Mouse (Mus musculus): ENCODE data around the gene Prss56. TPM values are rescaled to one million over a fixed set of nuclear protein-coding genes. Genes with fewer than 3 reads are reported as not detected.

Prss56 gene
- total RNA-seq, 1 experiment from 2014 or later, result not detected

- ATAC-seq (ENCODE audit: extremely low read depth, insufficient number of reproducible peaks, low FRiP score, poor library complexity, severe bottlenecking), result no peak
These were observed 1.1 kb downstream of the Prss56 start for GRCm38 (mm10) chr1:87183998-87184750.

- ATAC-seq (ENCODE audit: extremely low read depth, insufficient number of reproducible peaks, low FRiP score, poor library complexity, severe bottlenecking), result no peak
These were observed 1.6 kb downstream of the Prss56 start for GRCm38 (mm10) chr1:87184751-87185139.

GRCm38 (mm10) chr1:87185526-87185925, 2.4 kb downstream of the Prss56 start:
- ATAC-seq (ENCODE audit: extremely low read depth, insufficient number of reproducible peaks, low FRiP score, poor library complexity, severe bottlenecking), result no peak

- no peak for ATAC-seq (ENCODE audit: extremely low read depth, insufficient number of reproducible peaks, low FRiP score, poor library complexity, severe bottlenecking)
These were observed 3.3 kb downstream of the Prss56 start for GRCm38 (mm10) chr1:87186261-87187036.

GRCm38 (mm10) chr1:87187037-87187355, 3.9 kb downstream of the Prss56 start:
- ATAC-seq (ENCODE audit: extremely low read depth, insufficient number of reproducible peaks, low FRiP score, poor library complexity, severe bottlenecking), result peak; percentile 36; the same call in 1 of the 2 replicates

GRCm38 (mm10) chr1:87190429-87190828, 7.3 kb downstream of the Prss56 start, which contains the start of gene Chrnd:
Chrnd (plus strand) TSS chr1:87190607.
- ATAC-seq (ENCODE audit: extremely low read depth, insufficient number of reproducible peaks, low FRiP score, poor library complexity, severe bottlenecking), result no peak

GRCm38 (mm10) chr1:87197296-87197695, 14.2 kb downstream of the Prss56 start:
- no peak for ATAC-seq (ENCODE audit: extremely low read depth, insufficient number of reproducible peaks, low FRiP score, poor library complexity, severe bottlenecking)

- no peak for ATAC-seq (ENCODE audit: extremely low read depth, insufficient number of reproducible peaks, low FRiP score, poor library complexity, severe bottlenecking)
These were observed 15.3 kb downstream of the Prss56 start for GRCm38 (mm10) chr1:87198119-87199065.

- no peak for ATAC-seq (ENCODE audit: extremely low read depth, insufficient number of reproducible peaks, low FRiP score, poor library complexity, severe bottlenecking)
These were observed 17.7 kb downstream of the Prss56 start for GRCm38 (mm10) chr1:87200811-87201210.

- ATAC-seq (ENCODE audit: extremely low read depth, insufficient number of reproducible peaks, low FRiP score, poor library complexity, severe bottlenecking), result no peak
These were observed 18.7 kb downstream of the Prss56 start for GRCm38 (mm10) chr1:87201848-87202247.

- no peak for ATAC-seq (ENCODE audit: extremely low read depth, insufficient number of reproducible peaks, low FRiP score, poor library complexity, severe bottlenecking)
These were observed 20.7 kb downstream of the Prss56 start for GRCm38 (mm10) chr1:87203779-87204178.

- ATAC-seq (ENCODE audit: extremely low read depth, insufficient number of reproducible peaks, low FRiP score, poor library complexity, severe bottlenecking), result no peak
These were observed 21.4 kb downstream of the Prss56 start, which contains the start of gene Chrng for GRCm38 (mm10) chr1:87204465-87204864. Chrng (plus strand) TSS chr1:87204657.

GRCm38 (mm10) chr1:87205038-87205437, 21.9 kb downstream of the Prss56 start:
- no peak for ATAC-seq (ENCODE audit: extremely low read depth, insufficient number of reproducible peaks, low FRiP score, poor library complexity, severe bottlenecking)

GRCm38 (mm10) chr1:87205502-87205901, 22.4 kb downstream of the Prss56 start:
- ATAC-seq (ENCODE audit: extremely low read depth, insufficient number of reproducible peaks, low FRiP score, poor library complexity, severe bottlenecking), result no peak

- 0 out of 2 replicates have a peak, but pooled peaks have one; percentile 6 for ATAC-seq (ENCODE audit: extremely low read depth, insufficient number of reproducible peaks, low FRiP score, poor library complexity, severe bottlenecking)
These were observed 23.2 kb downstream of the Prss56 start for GRCm38 (mm10) chr1:87206339-87206738.

- no peak for ATAC-seq (ENCODE audit: extremely low read depth, insufficient number of reproducible peaks, low FRiP score, poor library complexity, severe bottlenecking)
These were observed 28.3 kb downstream of the Prss56 start for GRCm38 (mm10) chr1:87211431-87211830.

- ATAC-seq (ENCODE audit: extremely low read depth, insufficient number of reproducible peaks, low FRiP score, poor library complexity, severe bottlenecking), result peak; percentile 95
These were observed 30.9 kb downstream of the Prss56 start, which contains the start of gene Eif4e2 for GRCm38 (mm10) chr1:87213735-87214704. Eif4e2 (plus strand) TSS chr1:87213914.

GRCm38 (mm10) chr1:87214748-87215147, 31.6 kb downstream of the Prss56 start:
- ATAC-seq (ENCODE audit: extremely low read depth, insufficient number of reproducible peaks, low FRiP score, poor library complexity, severe bottlenecking), result no peak

Measured in neutrophil, adult 5-6 weeks (primary cell).